Mouse (Mus musculus) lung, postnatal 36 days (tissue): ENCODE data around the gene Pbx1.
A peak's percentile ranks its signal among the peaks of the same experiment; 100 is the strongest.

Experiments
- DNase-seq: peaks from one replicate; pipeline ENCODE4 v3.0.0; 2022; ENCODE audit warnings: mixed read lengths

Pbx1 gene

GRCm38 (mm10) chr1:168139138-168139682 lies 292.9 kb downstream of the Pbx1 start:
- no peak for DNase-seq

- no peak for DNase-seq
Measured at GRCm38 (mm10) chr1:168138669-168139068, 293.4 kb downstream of the Pbx1 start.

- DNase-seq, result no peak
Measured at GRCm38 (mm10) chr1:168137890-168138289, 294.2 kb downstream of the Pbx1 start.

- no peak for DNase-seq
Measured at GRCm38 (mm10) chr1:168135545-168135944, 296.5 kb downstream of the Pbx1 start.

GRCm38 (mm10) chr1:168133696-168134095 lies 298.4 kb downstream of the Pbx1 start:
- DNase-seq, result peak; percentile 13

- DNase-seq, result no peak
Measured at GRCm38 (mm10) chr1:168128004-168128403, 304.1 kb downstream of the Pbx1 start.

- DNase-seq, result no peak
Measured at GRCm38 (mm10) chr1:168124643-168125490, 307.2 kb downstream of the Pbx1 start.

GRCm38 (mm10) chr1:168118077-168118476 lies 314.0 kb downstream of the Pbx1 start:
- DNase-seq, result no peak

- DNase-seq, result no peak
Measured at GRCm38 (mm10) chr1:168117367-168117766, 314.7 kb downstream of the Pbx1 start.

GRCm38 (mm10) chr1:168109797-168110196 lies 322.3 kb downstream of the Pbx1 start:
- DNase-seq, result no peak

- peak; percentile 1 for DNase-seq
Measured at GRCm38 (mm10) chr1:168103821-168104220, 328.2 kb downstream of the Pbx1 start.

- DNase-seq, result no peak
Measured at GRCm38 (mm10) chr1:168101514-168101913, 330.6 kb downstream of the Pbx1 start.

GRCm38 (mm10) chr1:168098806-168099205 lies 333.3 kb downstream of the Pbx1 start:
- DNase-seq, result no peak

- DNase-seq, result no peak
Measured at GRCm38 (mm10) chr1:168094671-168095070, 337.4 kb downstream of the Pbx1 start.

- DNase-seq, result peak; percentile 40
Measured at GRCm38 (mm10) chr1:168093044-168093443, 339.0 kb downstream of the Pbx1 start.

- no peak for DNase-seq
Measured at GRCm38 (mm10) chr1:168091627-168092026, 340.4 kb downstream of the Pbx1 start.

- no peak for DNase-seq
Measured at GRCm38 (mm10) chr1:168088680-168089079, 343.4 kb downstream of the Pbx1 start.

- no peak for DNase-seq
Measured at GRCm38 (mm10) chr1:168079394-168079767, 352.7 kb downstream of the Pbx1 start.

GRCm38 (mm10) chr1:168078746-168079393 lies 353.2 kb downstream of the Pbx1 start:
- no peak for DNase-seq

GRCm38 (mm10) chr1:168071974-168072373 lies 360.1 kb downstream of the Pbx1 start:
- no peak for DNase-seq

GRCm38 (mm10) chr1:168070273-168070910 lies 361.7 kb downstream of the Pbx1 start:
- no peak for DNase-seq

- DNase-seq, result no peak
Measured at GRCm38 (mm10) chr1:168069740-168070139, 362.3 kb downstream of the Pbx1 start.
